Mouse (Mus musculus): ENCODE results near the gene Stac2. TPM values are rescaled to one million over a fixed set of nuclear protein-coding genes. Genes with fewer than 3 reads are reported as not detected.
A peak's percentile ranks its signal among the peaks of the same experiment; 100 is the strongest.

Gene Stac2
- polyA plus RNA-seq, 1 experiment = 5.5 TPM

DNA sequence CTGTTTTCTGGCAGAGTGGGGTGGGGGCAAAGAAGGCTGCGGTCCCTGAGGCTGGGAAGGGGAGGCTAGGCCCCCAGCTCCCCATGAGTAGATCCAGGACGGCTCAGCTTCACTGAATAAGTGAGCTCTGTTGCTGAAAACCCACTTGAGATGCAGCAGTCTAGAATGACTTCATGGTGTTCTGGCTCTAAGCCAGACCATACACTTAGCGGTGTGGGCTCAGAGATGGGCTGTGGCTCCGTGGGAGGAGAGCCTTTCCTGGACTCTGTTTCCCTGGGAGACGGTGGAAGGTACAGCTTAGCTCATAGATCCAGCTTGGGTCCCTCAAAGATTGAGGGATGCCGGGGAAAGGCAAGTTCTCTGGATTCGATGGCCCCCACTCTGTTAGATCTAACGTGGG is 49.1 kb downstream of the Stac2 start:
- TF ChIP-seq POLR2A (IDR thresholded peaks at IDR 0.05; ENCODE audit: borderline replicate concordance, extremely low read depth, insufficient read depth, insufficient read length, poor library complexity, severe bottlenecking) (no peak), CTCF (IDR thresholded peaks at IDR 0.05; ENCODE audit: borderline replicate concordance, extremely low read depth, insufficient read depth, insufficient read length) (no peak)
- DNase-seq (ENCODE audit: low read depth) = peak; percentile 56

DNA sequence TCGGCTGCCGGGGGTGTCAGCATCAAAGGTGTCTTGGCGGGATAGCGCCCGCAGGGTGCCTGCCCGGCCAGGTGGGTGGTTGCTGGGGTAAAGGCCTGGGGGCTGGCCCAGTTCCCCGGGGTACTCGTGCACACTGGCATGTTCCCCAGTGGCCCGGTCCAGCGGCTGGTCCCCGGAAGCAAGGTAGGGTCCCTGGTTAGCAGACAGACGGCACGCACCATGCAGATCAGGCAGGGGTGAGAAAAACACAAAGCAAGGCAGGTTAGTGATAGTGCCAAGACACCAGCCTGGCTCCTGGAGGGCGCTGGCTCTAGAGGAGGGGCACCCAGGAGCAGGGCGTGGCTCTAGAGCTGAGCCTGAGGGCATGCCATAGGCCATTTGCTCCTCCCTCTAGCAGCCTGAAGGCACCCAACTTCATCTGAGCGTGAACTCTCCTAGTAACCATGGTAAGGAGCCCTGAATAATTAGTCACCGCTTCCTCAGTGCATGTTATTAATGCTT is 50.0 kb downstream of the Stac2 start:
- no peak for TF ChIP-seq POLR2A (IDR thresholded peaks at IDR 0.05; ENCODE audit: borderline replicate concordance, extremely low read depth, insufficient read depth, insufficient read length, poor library complexity, severe bottlenecking)
- TF ChIP-seq CTCF (IDR thresholded peaks at IDR 0.05; ENCODE audit: borderline replicate concordance, extremely low read depth, insufficient read depth, insufficient read length) = no peak
- DNase-seq (ENCODE audit: low read depth) = peak; percentile 69

DNA sequence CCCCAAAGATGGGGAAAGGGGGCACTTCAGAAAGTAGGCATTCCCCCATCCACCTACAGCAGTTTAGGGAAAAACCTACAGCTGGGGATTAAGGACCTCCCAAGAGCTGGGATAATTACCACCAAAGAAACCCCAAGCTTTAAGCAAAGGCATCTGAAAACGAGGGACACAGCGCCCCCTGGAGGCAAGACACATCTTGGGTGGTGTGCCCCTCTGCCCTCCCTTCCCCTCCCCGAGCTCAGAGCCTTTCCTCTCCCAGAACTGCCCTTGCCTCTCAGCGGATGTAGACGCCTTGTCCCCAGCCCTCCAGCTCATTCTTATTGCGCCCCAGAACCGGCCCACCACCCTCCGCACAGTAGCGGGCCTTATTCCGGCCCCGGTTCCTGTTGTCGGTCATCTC is 50.6 kb downstream of the Stac2 start:
- TF ChIP-seq POLR2A (IDR thresholded peaks at IDR 0.05; ENCODE audit: borderline replicate concordance, extremely low read depth, insufficient read depth, insufficient read length, poor library complexity, severe bottlenecking) (no peak), CTCF (IDR thresholded peaks at IDR 0.05; ENCODE audit: borderline replicate concordance, extremely low read depth, insufficient read depth, insufficient read length) (peak; percentile 85)
- peak; percentile 82 for DNase-seq (ENCODE audit: low read depth)

- no peak for DNase-seq (ENCODE audit: low read depth)
- TF ChIP-seq CTCF (IDR thresholded peaks at IDR 0.05; ENCODE audit: borderline replicate concordance, extremely low read depth, insufficient read depth, insufficient read length) = no peak
Observed at GRCm38 (mm10) chr11:98001986-98002385, 51.3 kb downstream of the Stac2 start.

GRCm38 (mm10) chr11:98001351-98001824 is 51.9 kb downstream of the Stac2 start:
- no peak for DNase-seq (ENCODE audit: low read depth)
- TF ChIP-seq CTCF (IDR thresholded peaks at IDR 0.05; ENCODE audit: borderline replicate concordance, extremely low read depth, insufficient read depth, insufficient read length) (no peak), POLR2A (IDR thresholded peaks at IDR 0.05; ENCODE audit: borderline replicate concordance, extremely low read depth, insufficient read depth, insufficient read length, poor library complexity, severe bottlenecking) (no peak)

DNA sequence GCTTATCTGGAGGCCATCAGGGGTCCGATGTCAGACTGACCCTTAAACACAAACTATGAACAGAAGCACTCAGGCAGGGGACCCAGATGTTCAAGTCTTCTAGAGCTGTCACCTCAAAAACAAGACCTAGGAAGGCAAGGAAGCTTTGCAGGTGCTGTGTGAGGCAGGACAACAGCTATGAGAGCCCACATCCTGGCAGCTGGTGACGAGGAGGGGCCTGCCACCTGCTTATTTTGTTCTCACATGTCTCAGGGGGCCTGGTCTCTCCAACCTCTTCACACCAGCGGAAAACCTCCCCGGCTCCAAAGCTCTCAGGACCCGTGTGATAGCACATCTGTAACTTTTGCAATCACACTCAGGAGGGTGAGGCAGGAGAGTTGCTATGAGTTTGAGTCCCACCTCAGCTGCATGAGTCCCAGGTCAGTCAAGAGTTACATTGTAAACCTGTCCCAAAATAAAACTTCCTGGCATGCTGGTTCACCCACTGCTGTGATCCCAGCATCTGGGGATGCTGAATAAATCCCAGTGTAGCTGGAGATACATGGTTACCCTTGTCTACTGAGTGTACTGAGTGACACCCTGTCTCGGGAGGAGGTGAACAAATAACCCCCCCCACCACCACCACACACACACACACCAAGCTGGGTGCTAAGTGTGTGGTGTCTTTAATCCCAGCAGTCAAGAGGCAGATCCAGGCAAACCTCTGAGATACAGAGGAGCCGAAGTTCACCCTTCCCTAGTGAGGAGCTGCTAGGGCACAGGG is 52.7 kb downstream of the Stac2 start:
- DNase-seq (ENCODE audit: low read depth) = no peak
- TF ChIP-seq CTCF (IDR thresholded peaks at IDR 0.05; ENCODE audit: borderline replicate concordance, extremely low read depth, insufficient read depth, insufficient read length) (no peak), POLR2A (IDR thresholded peaks at IDR 0.05; ENCODE audit: borderline replicate concordance, extremely low read depth, insufficient read depth, insufficient read length, poor library complexity, severe bottlenecking) (no peak)

DNA sequence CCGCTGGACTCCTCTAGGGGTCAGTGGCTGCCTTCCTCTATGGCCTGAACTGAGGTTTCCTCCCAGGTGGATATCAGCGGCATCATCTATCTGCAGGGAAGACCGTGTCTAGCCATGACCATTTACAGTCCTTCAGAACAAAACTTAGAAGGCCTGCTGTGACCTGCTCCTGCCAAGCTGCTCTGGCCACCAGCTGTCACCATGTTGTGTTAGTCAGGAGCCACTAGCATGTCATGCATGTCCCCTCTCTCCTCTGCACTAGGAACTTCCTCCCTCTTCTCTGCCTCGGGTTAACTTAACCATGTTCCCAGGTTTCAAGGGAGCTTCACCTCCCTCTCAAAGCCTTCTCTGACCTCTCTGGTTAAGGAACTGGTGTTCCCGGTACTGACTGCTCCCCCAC is 53.5 kb downstream of the Stac2 start:
- TF ChIP-seq CTCF (IDR thresholded peaks at IDR 0.05; ENCODE audit: borderline replicate concordance, extremely low read depth, insufficient read depth, insufficient read length) (no peak), POLR2A (IDR thresholded peaks at IDR 0.05; ENCODE audit: borderline replicate concordance, extremely low read depth, insufficient read depth, insufficient read length, poor library complexity, severe bottlenecking) (no peak)
- no peak for DNase-seq (ENCODE audit: low read depth)

DNA sequence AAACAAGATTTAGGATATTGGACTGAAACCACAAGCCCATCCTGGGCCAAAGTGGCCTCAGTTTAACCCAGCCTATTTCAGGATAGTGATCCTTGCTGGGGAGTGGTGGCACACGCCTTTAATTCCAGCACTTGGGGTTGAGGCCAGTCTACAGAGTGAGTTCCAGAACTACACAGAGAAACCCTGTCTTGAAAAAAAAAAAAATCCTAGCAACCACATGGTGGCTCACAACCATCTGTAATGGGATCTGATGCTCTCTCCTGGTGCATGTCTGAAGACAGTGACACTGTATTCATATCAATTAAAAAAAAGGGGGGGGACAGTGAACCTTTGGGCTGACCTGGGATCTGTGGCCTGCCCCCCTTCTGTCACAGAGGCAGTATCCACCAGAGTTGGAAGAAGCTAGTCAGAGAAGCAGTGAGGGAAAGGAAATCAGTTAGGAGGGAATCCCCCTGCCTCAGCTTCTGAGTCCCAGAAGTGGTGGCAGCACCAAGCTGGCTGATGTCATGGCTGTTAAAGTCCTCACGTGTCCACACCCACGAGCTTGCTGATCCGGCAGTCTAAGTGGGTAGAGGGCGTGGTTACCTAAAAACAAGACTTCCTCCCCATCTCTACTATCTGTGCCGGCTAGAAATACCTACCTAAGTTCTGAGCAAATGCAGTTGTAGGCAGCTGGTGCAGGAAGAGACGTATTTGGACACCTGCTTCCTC is 54.2 kb downstream of the Stac2 start:
- no peak for DNase-seq (ENCODE audit: low read depth)
- TF ChIP-seq POLR2A (IDR thresholded peaks at IDR 0.05; ENCODE audit: borderline replicate concordance, extremely low read depth, insufficient read depth, insufficient read length, poor library complexity, severe bottlenecking) (no peak), CTCF (IDR thresholded peaks at IDR 0.05; ENCODE audit: borderline replicate concordance, extremely low read depth, insufficient read depth, insufficient read length) (no peak)

DNA sequence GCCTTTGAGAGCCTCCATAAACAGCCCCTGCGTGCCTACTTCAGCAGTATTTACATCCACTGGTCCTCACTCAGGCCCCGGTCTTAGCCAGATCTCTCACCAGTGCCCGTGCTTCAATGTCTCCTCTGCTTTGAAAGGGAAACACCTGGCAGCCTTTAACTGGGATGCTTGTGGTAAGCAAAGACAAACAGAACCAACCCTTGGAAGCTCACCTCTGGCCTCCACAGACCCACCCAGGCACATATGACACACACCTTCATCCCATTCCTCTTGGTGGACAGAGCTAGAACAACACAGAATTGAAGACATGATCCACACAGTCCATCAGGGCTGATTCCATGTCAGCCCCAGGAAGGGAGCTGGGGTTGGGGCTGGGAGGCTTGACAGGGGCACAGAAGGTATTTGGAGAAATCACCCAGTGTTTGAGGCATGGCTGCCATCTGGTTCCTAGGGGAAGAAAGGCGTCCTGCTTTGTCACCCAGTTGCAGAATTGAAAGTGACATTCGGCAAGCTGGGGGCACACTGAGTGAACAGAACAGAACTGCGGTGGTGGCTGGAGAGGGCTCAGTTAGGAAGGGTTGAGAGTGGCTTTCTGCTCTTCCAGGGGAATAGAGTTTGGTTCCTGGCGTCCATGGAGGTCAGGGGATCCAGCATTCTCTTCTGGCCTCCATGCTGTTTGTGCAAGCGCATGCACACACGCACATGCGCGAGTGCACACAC is 55.0 kb downstream of the Stac2 start:
- TF ChIP-seq POLR2A (IDR thresholded peaks at IDR 0.05; ENCODE audit: borderline replicate concordance, extremely low read depth, insufficient read depth, insufficient read length, poor library complexity, severe bottlenecking) (no peak), CTCF (IDR thresholded peaks at IDR 0.05; ENCODE audit: borderline replicate concordance, extremely low read depth, insufficient read depth, insufficient read length) (no peak)
- DNase-seq (ENCODE audit: low read depth) = no peak

GRCm38 (mm10) chr11:97997387-97997960 is 55.8 kb downstream of the Stac2 start:
- TF ChIP-seq POLR2A (IDR thresholded peaks at IDR 0.05; ENCODE audit: borderline replicate concordance, extremely low read depth, insufficient read depth, insufficient read length, poor library complexity, severe bottlenecking) = no peak
- TF ChIP-seq CTCF (IDR thresholded peaks at IDR 0.05; ENCODE audit: borderline replicate concordance, extremely low read depth, insufficient read depth, insufficient read length) = no peak
- DNase-seq (ENCODE audit: low read depth) = no peak

GRCm38 (mm10) chr11:97996691-97997090 is 56.6 kb downstream of the Stac2 start:
- no peak for DNase-seq (ENCODE audit: low read depth)
- no peak for TF ChIP-seq POLR2A (IDR thresholded peaks at IDR 0.05; ENCODE audit: borderline replicate concordance, extremely low read depth, insufficient read depth, insufficient read length, poor library complexity, severe bottlenecking)
- no peak for TF ChIP-seq CTCF (IDR thresholded peaks at IDR 0.05; ENCODE audit: borderline replicate concordance, extremely low read depth, insufficient read depth, insufficient read length)
